Mouse (Mus musculus): Measurements from ENCODE around the gene Olfr619. TPM values are rescaled to one million over a fixed set of nuclear protein-coding genes. Genes with fewer than 3 reads are reported as not detected.

Gene Olfr619
- total and polyA plus RNA-seq, 3 experiments, result not detected

Other genes starting within 250 kb of the Olfr619 start
Only the 30 nearest of the 32 such genes appear.
- not detected in 2 replicates for gene Olfr601, start 237.9 kb upstream of the Olfr619 start, total RNA-seq (2012; rRNA removed)
- gene Olfr601, start 237.9 kb upstream of the Olfr619 start, polyA plus RNA-seq (2012; ENCODE audit: insufficient read depth in 1 of 2, insufficient read length in 2 of 2, low read depth in 1 of 2, low replicate concordance in 2 of 2, missing spikeins in 1 of 2), result not detected
- not detected in 2 replicates for gene Olfr603, start 214.4 kb upstream of the Olfr619 start, total RNA-seq (2012; rRNA removed)
- not detected for gene Olfr603, start 214.4 kb upstream of the Olfr619 start, polyA plus RNA-seq (2012; ENCODE audit: insufficient read depth in 1 of 2, insufficient read length in 2 of 2, low read depth in 1 of 2, low replicate concordance in 2 of 2, missing spikeins in 1 of 2)
- gene Usp17lc, start 185.5 kb upstream of the Olfr619 start, total RNA-seq (2012; rRNA removed), result not detected in 2 replicates
- gene Usp17lc, start 185.5 kb upstream of the Olfr619 start, polyA plus RNA-seq (2012; ENCODE audit: insufficient read depth in 1 of 2, insufficient read length in 2 of 2, low read depth in 1 of 2, low replicate concordance in 2 of 2, missing spikeins in 1 of 2), result not detected
- not detected in 2 replicates for gene Olfr605, start 155.1 kb upstream of the Olfr619 start, total RNA-seq (2012; rRNA removed)
- not detected for gene Olfr605, start 155.1 kb upstream of the Olfr619 start, polyA plus RNA-seq (2012; ENCODE audit: insufficient read depth in 1 of 2, insufficient read length in 2 of 2, low read depth in 1 of 2, low replicate concordance in 2 of 2, missing spikeins in 1 of 2)
- gene Olfr606, start 151.5 kb upstream of the Olfr619 start, total RNA-seq (2012; rRNA removed), result not detected in 2 replicates
- not detected for gene Olfr606, start 151.5 kb upstream of the Olfr619 start, polyA plus RNA-seq (2012; ENCODE audit: insufficient read depth in 1 of 2, insufficient read length in 2 of 2, low read depth in 1 of 2, low replicate concordance in 2 of 2, missing spikeins in 1 of 2)
- gene Olfr607, start 136.4 kb upstream of the Olfr619 start, total RNA-seq (2012; rRNA removed), result not detected in 2 replicates
- not detected for gene Olfr607, start 136.4 kb upstream of the Olfr619 start, polyA plus RNA-seq (2012; ENCODE audit: insufficient read depth in 1 of 2, insufficient read length in 2 of 2, low read depth in 1 of 2, low replicate concordance in 2 of 2, missing spikeins in 1 of 2)
- not detected in 2 replicates for gene Olfr608, start 130.7 kb upstream of the Olfr619 start, total RNA-seq (2012; rRNA removed)
- not detected for gene Olfr608, start 130.7 kb upstream of the Olfr619 start, polyA plus RNA-seq (2012; ENCODE audit: insufficient read depth in 1 of 2, insufficient read length in 2 of 2, low read depth in 1 of 2, low replicate concordance in 2 of 2, missing spikeins in 1 of 2)
- not detected in 2 replicates for gene Olfr609, start 102.5 kb upstream of the Olfr619 start, total RNA-seq (2012; rRNA removed)
- gene Olfr609, start 102.5 kb upstream of the Olfr619 start, polyA plus RNA-seq (2012; ENCODE audit: insufficient read depth in 1 of 2, insufficient read length in 2 of 2, low read depth in 1 of 2, low replicate concordance in 2 of 2, missing spikeins in 1 of 2), result not detected
- not detected in 2 replicates for gene Olfr610, start 88.5 kb upstream of the Olfr619 start, total RNA-seq (2012; rRNA removed)
- gene Olfr610, start 88.5 kb upstream of the Olfr619 start, polyA plus RNA-seq (2012; ENCODE audit: insufficient read depth in 1 of 2, insufficient read length in 2 of 2, low read depth in 1 of 2, low replicate concordance in 2 of 2, missing spikeins in 1 of 2), result not detected
- not detected in 2 replicates for gene Olfr611, start 79.7 kb upstream of the Olfr619 start, total RNA-seq (2012; rRNA removed)
- not detected for gene Olfr611, start 79.7 kb upstream of the Olfr619 start, polyA plus RNA-seq (2012; ENCODE audit: insufficient read depth in 1 of 2, insufficient read length in 2 of 2, low read depth in 1 of 2, low replicate concordance in 2 of 2, missing spikeins in 1 of 2)
- not detected in 2 replicates for gene Olfr612, start 57.9 kb upstream of the Olfr619 start, total RNA-seq (2012; rRNA removed)
- gene Olfr612, start 57.9 kb upstream of the Olfr619 start, polyA plus RNA-seq (2012; ENCODE audit: insufficient read depth in 1 of 2, insufficient read length in 2 of 2, low read depth in 1 of 2, low replicate concordance in 2 of 2, missing spikeins in 1 of 2), result not detected
- not detected in 2 replicates for gene Olfr613, start 52.5 kb upstream of the Olfr619 start, total RNA-seq (2012; rRNA removed)
- gene Olfr613, start 52.5 kb upstream of the Olfr619 start, polyA plus RNA-seq (2012; ENCODE audit: insufficient read depth in 1 of 2, insufficient read length in 2 of 2, low read depth in 1 of 2, low replicate concordance in 2 of 2, missing spikeins in 1 of 2), result not detected
- not detected in 2 replicates for gene Olfr615, start 44.5 kb upstream of the Olfr619 start, total RNA-seq (2012; rRNA removed)
- not detected for gene Olfr615, start 44.5 kb upstream of the Olfr619 start, polyA plus RNA-seq (2012; ENCODE audit: insufficient read depth in 1 of 2, insufficient read length in 2 of 2, low read depth in 1 of 2, low replicate concordance in 2 of 2, missing spikeins in 1 of 2)
- gene Olfr616, start 31.4 kb upstream of the Olfr619 start, total RNA-seq (2012; rRNA removed), result not detected in 2 replicates
- not detected for gene Olfr616, start 31.4 kb upstream of the Olfr619 start, polyA plus RNA-seq (2012; ENCODE audit: insufficient read depth in 1 of 2, insufficient read length in 2 of 2, low read depth in 1 of 2, low replicate concordance in 2 of 2, missing spikeins in 1 of 2)
- not detected in 2 replicates for gene Olfr617, start 27.5 kb upstream of the Olfr619 start, total RNA-seq (2012; rRNA removed)
- gene Olfr617, start 27.5 kb upstream of the Olfr619 start, polyA plus RNA-seq (2012; ENCODE audit: insufficient read depth in 1 of 2, insufficient read length in 2 of 2, low read depth in 1 of 2, low replicate concordance in 2 of 2, missing spikeins in 1 of 2), result not detected
- gene Olfr618, start 10.5 kb upstream of the Olfr619 start, total RNA-seq (2012; rRNA removed), result not detected in 2 replicates
- gene Olfr618, start 10.5 kb upstream of the Olfr619 start, polyA plus RNA-seq (2012; ENCODE audit: insufficient read depth in 1 of 2, insufficient read length in 2 of 2, low read depth in 1 of 2, low replicate concordance in 2 of 2, missing spikeins in 1 of 2), result not detected
- not detected in 2 replicates for gene Olfr620, start 12.0 kb downstream of the Olfr619 start, total RNA-seq (2012; rRNA removed)
- under 1 TPM in 1 of 2 experiments, not detected in 1; 0.03 TPM for gene Olfr620, start 12.0 kb downstream of the Olfr619 start, polyA plus RNA-seq (2012; ENCODE audit: insufficient read depth in 1 of 2, insufficient read length in 2 of 2, low read depth in 1 of 2, low replicate concordance in 2 of 2, missing spikeins in 1 of 2)
- gene Olfr622, start 42.1 kb downstream of the Olfr619 start, total RNA-seq (2012; rRNA removed), result not detected in 2 replicates
- gene Olfr622, start 42.1 kb downstream of the Olfr619 start, polyA plus RNA-seq (2012; ENCODE audit: insufficient read depth in 1 of 2, insufficient read length in 2 of 2, low read depth in 1 of 2, low replicate concordance in 2 of 2, missing spikeins in 1 of 2), result not detected
- not detected in 2 replicates for gene Olfr623, start 63.1 kb downstream of the Olfr619 start, total RNA-seq (2012; rRNA removed)
- gene Olfr623, start 63.1 kb downstream of the Olfr619 start, polyA plus RNA-seq (2012; ENCODE audit: insufficient read depth in 1 of 2, insufficient read length in 2 of 2, low read depth in 1 of 2, low replicate concordance in 2 of 2, missing spikeins in 1 of 2), result not detected
- gene Olfr624, start 70.6 kb downstream of the Olfr619 start, total RNA-seq (2012; rRNA removed), result under 0.01 TPM in 1 of 2 replicates, not detected in the other
- gene Olfr624, start 70.6 kb downstream of the Olfr619 start, polyA plus RNA-seq (2012; ENCODE audit: insufficient read depth in 1 of 2, insufficient read length in 2 of 2, low read depth in 1 of 2, low replicate concordance in 2 of 2, missing spikeins in 1 of 2), result under 1 TPM in 1 of 2 experiments, not detected in 1; 0.04 TPM
- not detected in 2 replicates for gene Olfr625-ps1, start 82.1 kb downstream of the Olfr619 start, total RNA-seq (2012; rRNA removed)
- gene Olfr625-ps1, start 82.1 kb downstream of the Olfr619 start, polyA plus RNA-seq (2012; ENCODE audit: insufficient read depth in 1 of 2, insufficient read length in 2 of 2, low read depth in 1 of 2, low replicate concordance in 2 of 2, missing spikeins in 1 of 2), result not detected
- gene Olfr243, start 114.1 kb downstream of the Olfr619 start, total RNA-seq (2012; rRNA removed), result not detected in 2 replicates
- gene Olfr243, start 114.1 kb downstream of the Olfr619 start, polyA plus RNA-seq (2012; ENCODE audit: insufficient read depth in 1 of 2, insufficient read length in 2 of 2, low read depth in 1 of 2, low replicate concordance in 2 of 2, missing spikeins in 1 of 2), result not detected
- gene Olfr628, start 129.8 kb downstream of the Olfr619 start, total RNA-seq (2012; rRNA removed), result not detected in 2 replicates
- not detected for gene Olfr628, start 129.8 kb downstream of the Olfr619 start, polyA plus RNA-seq (2012; ENCODE audit: insufficient read depth in 1 of 2, insufficient read length in 2 of 2, low read depth in 1 of 2, low replicate concordance in 2 of 2, missing spikeins in 1 of 2)
- not detected in 2 replicates for gene Olfr629, start 144.4 kb downstream of the Olfr619 start, total RNA-seq (2012; rRNA removed)
- not detected for gene Olfr629, start 144.4 kb downstream of the Olfr619 start, polyA plus RNA-seq (2012; ENCODE audit: insufficient read depth in 1 of 2, insufficient read length in 2 of 2, low read depth in 1 of 2, low replicate concordance in 2 of 2, missing spikeins in 1 of 2)
- gene Olfr630, start 156.8 kb downstream of the Olfr619 start, total RNA-seq (2012; rRNA removed), result not detected in 2 replicates
- gene Olfr630, start 156.8 kb downstream of the Olfr619 start, polyA plus RNA-seq (2012; ENCODE audit: insufficient read depth in 1 of 2, insufficient read length in 2 of 2, low read depth in 1 of 2, low replicate concordance in 2 of 2, missing spikeins in 1 of 2), result not detected
- not detected in 2 replicates for gene Olfr69, start 171.0 kb downstream of the Olfr619 start, total RNA-seq (2012; rRNA removed)
- not detected for gene Olfr69, start 171.0 kb downstream of the Olfr619 start, polyA plus RNA-seq (2012; ENCODE audit: insufficient read depth in 1 of 2, insufficient read length in 2 of 2, low read depth in 1 of 2, low replicate concordance in 2 of 2, missing spikeins in 1 of 2)
- gene Olfr68, start 179.1 kb downstream of the Olfr619 start, total RNA-seq (2012; rRNA removed), result not detected in 2 replicates
- gene Olfr68, start 179.1 kb downstream of the Olfr619 start, polyA plus RNA-seq (2012; ENCODE audit: insufficient read depth in 1 of 2, insufficient read length in 2 of 2, low read depth in 1 of 2, low replicate concordance in 2 of 2, missing spikeins in 1 of 2), result not detected
- gene Olfr67, start 191.2 kb downstream of the Olfr619 start, total RNA-seq (2012; rRNA removed), result not detected in 2 replicates
- gene Olfr67, start 191.2 kb downstream of the Olfr619 start, polyA plus RNA-seq (2012; ENCODE audit: insufficient read depth in 1 of 2, insufficient read length in 2 of 2, low read depth in 1 of 2, low replicate concordance in 2 of 2, missing spikeins in 1 of 2), result not detected
- 120 and 191 TPM in 2 replicates for gene Hbb-bt, start 213.4 kb downstream of the Olfr619 start, total RNA-seq (2012; rRNA removed)
- 100 to 1,000 TPM in 1 of 2 experiments, not detected in 1; 118 TPM for gene Hbb-bt, start 213.4 kb downstream of the Olfr619 start, polyA plus RNA-seq (2012; ENCODE audit: insufficient read depth in 1 of 2, insufficient read length in 2 of 2, low read depth in 1 of 2, low replicate concordance in 2 of 2, missing spikeins in 1 of 2)
- 79.0 and 138 TPM in 2 replicates for gene Hbb-bs, start 227.5 kb downstream of the Olfr619 start, total RNA-seq (2012; rRNA removed)
- gene Hbb-bs, start 227.5 kb downstream of the Olfr619 start, polyA plus RNA-seq (2012; ENCODE audit: insufficient read depth in 1 of 2, insufficient read length in 2 of 2, low read depth in 1 of 2, low replicate concordance in 2 of 2, missing spikeins in 1 of 2), result 100 to 1,000 TPM in 1 of 2 experiments, not detected in 1; 208 TPM

Measured in MEL (cell line).